Mouse (Mus musculus) CD4-positive helper T cell, adult 2 months (primary cell): ENCODE results near the gene Epha6.
"Not testable (repeated sequence)": the region's sequence is repeated elsewhere in the genome, so short reads cannot be mapped to it uniquely, and the experiment has no call there.

ENCODE experiments used
- DNase-seq: peaks from one replicate; pipeline ENCODE4 v3.0.0-alpha.2; 2012; ENCODE audit warnings: low read depth, missing footprints, low spot score

Gene Epha6

DNA sequence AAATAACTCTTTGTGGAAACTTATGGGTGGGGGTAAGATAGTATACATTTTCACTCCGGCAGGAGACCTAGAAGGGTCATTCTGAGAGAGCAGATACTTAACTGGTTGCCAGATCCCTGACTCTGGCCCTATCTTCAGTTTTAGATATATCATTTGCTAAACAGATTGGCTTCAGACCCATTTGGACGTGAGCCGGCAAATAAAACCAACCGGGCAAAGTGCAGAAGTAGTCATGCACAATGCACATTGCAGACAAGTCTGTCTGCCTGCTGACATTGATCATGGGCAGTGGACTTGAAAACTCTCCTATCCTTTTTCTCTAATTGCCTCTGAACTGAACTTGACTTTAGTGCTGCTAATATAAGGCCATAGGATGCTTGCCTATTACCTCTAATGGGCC lies 681.6 kb downstream of the Epha6 start:
- no peak for DNase-seq

DNA sequence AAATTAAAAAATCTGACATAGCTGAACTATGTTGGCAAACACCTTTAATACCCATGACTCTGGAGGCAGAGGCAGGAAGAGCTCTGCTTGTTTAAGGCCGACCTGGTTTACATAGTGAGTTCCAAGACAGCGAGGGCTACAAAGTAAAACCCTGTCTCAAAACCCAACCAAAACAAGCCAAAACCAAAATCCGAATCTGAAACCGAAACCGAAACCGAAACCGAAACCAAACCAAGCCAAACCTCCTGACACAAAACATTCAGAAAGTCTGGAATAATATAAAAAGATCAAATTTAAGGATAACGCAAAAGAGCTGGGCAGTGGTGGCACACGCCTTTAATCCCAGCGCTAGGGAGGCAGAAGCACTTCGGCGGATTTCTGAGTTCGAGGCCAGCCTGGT lies 725.3 kb downstream of the Epha6 start:
- no peak for DNase-seq

DNA sequence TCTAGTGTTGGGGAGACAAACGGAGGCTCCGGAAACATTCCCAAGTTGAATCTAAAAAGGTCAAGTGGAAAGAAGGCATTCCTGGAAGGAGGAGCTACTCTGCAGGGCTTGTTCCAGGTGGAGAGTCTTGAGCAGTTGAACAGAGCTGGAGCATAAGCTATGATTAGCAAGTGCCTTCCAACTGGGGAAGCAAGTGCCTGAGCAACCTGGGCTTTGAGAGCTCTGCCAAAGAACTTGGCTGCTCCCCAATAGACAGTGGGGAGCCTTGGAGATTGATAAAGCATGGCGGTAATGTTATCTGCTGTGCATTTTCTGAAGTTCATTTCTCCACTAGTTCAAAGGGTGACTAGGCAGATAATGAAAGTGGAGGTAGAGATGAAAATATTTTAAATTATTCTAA lies 733.5 kb downstream of the Epha6 start:
- DNase-seq, result no peak

DNA sequence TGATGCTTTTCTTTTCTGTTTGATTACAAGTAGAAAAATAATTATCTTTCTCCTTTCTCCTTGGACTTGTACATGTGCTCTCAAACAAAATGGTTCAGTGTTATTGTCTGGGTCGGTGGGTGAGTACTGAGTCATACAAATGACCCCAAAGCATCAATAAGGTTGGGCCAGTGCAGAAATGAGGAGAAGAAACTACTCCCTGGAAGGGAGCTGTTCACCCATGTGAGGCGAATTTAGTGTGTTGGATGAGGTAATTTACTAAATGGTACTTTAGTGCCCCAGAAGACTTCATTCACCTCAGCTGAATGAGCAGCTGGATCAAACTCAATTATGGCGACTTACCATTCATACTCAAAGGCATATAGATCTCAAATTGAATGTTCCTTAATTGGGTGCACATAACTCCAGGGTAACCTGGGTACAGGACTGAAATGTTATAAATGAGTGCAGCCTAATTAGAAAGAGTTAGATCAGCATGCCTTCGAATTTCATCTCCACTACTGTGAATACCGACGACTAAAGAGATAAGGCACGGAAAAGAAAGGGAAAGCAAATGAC lies 751.1 kb downstream of the Epha6 start:
- no peak for DNase-seq

DNA sequence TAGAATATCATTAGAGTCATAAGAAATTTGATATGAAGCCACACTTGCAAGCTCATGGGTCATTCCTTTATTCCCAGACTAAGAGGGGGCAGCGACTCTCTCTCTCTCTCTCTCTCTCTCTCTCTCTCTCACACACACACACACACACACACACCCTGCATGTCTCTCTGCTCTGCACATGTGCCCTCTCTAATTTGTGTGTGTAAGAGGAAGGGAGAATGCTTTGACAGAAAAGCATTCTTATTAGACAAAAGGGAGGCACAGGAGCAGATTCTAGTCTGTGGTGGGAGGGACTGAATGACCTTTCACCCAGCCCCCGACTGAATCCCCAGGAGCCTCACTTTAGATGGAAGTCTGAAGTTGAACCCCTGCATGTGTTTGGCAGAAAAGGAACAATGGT lies 752.6 kb downstream of the Epha6 start:
- no peak for DNase-seq

DNA sequence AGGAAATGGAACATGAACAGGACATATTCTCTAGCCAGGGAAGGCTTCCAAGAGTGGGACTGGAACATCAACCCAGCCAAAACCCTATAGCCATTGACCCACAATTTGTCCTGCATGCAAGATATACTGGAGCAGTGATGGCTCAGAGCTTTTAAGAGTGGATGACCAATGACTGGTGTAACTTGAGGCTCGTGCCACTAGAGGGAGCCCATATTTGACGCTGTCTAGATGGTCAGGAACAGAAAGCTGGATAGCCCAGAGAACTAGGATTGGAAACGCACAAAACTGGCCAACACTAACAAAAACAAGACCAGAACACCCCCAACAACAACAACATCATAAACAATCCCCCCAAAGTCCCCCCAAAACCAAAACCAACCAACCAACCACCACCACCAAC lies 758.8 kb downstream of the Epha6 start:
- DNase-seq, result no peak

DNA sequence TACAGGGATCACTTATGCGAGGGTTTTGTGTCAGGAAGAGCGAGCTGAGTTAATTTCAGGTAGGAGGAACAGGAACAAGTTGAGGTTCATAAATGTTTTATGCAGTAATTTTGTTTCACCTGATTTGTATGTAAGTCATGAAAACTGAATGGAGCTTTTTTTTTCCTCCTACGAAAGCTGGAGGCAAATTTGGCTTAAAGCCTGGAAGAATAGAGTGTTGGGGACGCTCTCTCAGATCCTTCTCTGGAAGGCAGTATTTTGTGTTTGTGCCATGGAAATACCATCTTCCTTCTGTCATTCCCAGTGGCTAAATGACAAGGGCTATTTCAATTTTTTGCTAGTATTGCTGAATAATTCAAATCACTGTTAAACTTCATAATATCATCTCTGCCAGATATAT lies 768.6 kb downstream of the Epha6 start:
- no peak for DNase-seq

DNA sequence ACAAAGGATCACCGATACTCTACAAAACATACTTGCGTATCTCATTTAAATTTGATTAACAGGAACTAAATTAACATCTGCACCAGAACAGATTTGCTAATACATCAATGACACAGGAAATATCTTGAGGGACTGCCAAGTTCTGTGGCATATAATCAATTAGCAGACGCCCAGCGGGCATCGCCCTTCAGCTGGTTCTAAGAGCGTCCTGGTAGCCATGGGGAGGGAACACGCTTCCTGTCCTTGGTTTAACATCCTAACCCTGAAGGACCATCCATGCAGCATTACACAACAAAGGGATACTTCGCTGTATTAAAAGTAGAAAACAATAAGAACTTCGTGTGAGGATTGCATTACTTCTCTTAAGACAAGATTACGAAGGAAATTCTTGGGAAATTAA lies 769.0 kb downstream of the Epha6 start:
- no peak for DNase-seq

DNA sequence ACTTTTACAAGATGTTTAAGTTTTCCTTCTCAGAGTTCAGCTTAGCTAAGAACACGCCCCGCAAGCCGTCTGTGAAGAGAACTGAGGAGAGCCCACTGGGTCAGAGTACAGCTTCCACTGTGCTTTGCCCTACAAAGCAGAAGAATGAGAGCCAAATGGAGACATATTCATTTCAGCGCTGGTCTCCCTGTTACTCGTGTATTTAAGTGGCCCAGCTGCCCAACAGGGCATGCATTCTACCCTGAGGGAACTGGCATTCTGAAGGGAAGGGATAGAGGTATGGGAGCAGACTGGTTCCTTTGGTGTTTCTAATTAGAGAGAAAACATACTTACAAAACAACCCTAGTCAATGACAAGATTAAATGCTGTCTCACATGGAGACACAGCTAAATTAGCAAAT lies 772.9 kb downstream of the Epha6 start:
- no peak for DNase-seq

DNA sequence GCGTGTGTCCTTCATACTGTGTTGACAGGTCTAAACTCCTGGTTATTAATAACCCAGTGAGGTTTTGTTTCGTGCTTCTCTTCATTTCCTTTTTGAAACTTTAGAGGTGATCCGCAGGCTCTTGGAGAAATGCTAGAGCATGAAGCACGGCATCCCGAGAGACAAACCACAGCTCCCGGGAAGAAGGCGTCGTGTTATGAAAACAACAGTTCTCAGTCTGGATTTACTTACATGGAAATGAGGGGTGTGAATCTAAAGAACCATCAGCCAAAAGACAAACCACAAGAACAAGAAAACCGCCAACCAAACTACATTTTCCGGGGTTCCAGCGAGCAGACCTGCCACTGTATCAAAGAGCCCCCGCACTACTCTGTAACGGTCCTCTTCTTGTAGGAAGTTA lies 775.7 kb downstream of the Epha6 start:
- no peak for DNase-seq

DNA sequence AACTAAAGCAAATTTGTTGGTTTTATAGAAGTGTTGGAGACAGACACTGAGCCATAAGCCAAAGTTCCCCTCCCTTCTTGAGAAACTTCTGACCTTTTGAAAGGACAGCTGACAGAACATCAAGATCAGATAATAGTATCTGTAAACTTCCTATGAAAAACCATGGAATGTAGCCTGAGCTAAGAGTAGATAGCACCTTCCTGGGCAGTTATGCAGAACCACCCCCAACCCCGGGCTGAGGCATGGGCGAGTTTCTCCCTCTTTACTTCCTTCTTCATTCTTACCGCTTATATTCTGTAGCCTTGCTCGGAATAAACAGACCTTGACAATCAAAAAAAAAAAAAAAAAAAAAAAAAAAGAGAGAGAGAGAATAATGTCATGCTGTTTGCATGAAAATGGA lies 805.5 kb downstream of the Epha6 start:
- DNase-seq, result not testable (repeated sequence)

DNA sequence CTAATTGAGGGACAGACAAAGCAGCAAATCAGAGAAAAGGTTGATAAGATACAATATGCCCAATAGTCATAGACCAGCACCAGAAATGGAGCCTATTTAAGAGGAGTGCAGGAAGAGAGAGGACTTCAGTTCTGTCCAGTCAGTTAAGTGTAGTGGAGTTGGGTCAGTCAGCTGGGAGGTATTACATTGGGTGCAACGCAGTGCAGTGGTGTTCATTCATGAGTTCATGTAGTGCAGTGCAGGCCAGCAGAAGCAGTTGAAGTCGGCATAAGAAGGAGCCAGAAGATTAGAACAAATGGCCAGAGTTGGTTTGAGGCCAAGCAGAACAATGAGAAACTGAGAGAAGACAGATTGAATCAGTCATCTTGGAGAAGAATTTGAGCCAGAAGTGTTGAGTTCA lies 833.0 kb downstream of the Epha6 start:
- no peak for DNase-seq

DNA sequence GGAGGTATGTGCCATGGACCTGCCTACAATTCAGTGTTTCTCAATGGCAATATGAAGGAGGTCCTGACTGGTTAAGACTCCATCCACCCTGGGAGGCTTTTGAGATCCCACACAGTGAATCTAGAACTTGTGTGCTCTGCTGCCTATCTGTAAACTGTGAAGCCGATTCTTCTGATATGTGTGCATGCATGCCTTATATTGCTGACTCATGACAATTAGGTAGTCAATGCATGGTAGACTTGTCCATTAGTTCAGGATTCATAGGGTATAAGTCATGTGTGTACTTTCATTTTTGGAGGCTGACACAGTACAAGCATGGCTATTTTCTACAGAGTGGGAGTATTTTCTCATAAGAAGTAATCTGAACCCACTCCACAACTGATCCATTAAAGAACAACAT lies 834.9 kb downstream of the Epha6 start:
- DNase-seq, result no peak

DNA sequence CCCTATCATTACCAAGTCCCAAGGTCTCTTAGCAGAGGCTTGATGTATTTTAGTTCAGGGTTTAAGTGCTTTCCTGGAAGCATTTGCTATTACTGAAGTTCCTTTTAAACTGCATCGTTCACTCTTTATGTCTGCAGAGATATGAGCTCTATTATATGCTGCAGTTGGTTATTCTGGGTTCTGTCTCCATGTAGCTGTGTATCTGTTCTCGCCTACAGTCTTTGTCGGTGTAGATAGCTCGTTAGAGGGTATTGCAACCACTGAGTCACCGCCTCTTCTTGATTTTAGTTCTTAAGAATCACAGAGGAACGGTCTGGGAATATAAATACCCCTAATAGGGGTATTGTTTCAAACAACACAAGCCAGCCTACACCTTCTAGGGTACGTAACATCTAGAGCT lies 835.4 kb downstream of the Epha6 start:
- no peak for DNase-seq

DNA sequence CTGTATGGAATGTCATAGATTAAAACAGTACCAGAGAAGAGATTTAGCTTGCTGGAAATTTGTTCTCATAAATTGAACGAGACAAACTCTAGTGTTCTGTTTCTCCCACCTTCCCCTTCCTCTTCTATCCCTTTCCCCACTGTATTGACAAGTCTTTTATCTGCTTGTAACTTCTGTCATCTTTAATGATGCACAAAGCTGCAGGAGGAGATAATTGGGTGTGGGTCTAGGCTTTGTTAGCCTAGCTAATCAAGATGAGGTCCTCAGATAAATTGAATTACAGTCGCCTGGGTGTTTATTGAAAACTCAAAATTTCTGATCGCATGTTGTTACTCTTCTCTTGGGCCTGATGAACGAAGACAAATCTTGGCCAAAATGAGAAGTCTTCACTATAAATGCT lies 844.5 kb downstream of the Epha6 start:
- DNase-seq, result no peak

DNA sequence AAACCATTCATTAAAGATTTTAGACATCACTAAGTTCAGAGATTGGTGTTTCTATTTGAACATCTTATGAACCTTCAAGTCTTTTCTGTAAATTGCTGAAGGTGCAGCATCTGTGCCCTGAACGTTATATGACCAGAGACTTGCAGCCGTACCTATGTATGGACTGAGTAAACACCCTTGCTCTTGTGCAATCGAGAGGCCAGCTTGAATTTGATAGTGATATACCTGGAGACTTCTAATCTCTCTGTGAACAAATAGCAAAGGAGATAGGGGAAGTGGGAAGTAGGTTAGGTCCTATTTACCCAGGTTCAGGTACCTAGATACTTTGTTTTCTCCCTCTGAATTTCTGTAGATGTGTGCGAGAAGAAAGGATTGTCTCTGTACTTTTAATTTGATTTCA lies 854.4 kb downstream of the Epha6 start:
- DNase-seq, result no peak

DNA sequence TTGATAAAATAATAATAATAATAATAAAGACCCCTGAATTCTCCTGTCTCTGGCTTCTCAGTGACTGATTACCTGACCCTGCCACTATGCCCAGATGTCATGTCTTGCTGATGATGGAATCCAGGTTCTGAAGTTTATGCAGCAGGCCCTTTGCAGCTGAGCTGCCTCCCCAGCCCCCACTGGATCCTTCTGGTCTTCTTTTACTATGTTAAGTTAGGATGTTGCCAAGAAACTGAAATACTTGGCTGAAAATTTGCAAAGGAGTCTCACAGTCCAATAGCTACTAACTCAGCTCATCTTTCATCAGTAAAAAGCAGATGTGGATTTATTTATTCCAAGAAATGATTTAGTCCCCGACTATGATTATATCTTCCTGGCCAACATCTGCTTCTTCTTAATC lies 861.7 kb downstream of the Epha6 start:
- DNase-seq, result no peak

DNA sequence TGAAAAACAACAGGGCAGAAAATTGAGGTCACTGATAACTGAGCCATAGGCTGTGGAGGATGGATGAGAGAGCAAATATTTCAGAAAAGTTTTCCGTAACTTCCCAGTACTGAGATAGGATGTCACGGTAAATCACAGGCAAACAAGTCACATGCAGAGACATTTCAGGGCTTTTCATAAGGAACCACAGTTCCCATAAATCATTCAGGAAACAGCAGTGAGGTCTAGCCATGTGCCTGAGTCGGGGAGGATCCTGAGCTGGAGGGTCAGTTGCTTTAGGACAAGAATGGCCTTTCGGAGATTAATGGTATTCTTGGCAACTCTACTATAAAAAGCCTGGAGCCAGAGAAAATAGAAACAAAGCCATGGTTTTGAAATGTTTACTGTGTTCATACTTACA lies 889.8 kb downstream of the Epha6 start:
- DNase-seq, result no peak

DNA sequence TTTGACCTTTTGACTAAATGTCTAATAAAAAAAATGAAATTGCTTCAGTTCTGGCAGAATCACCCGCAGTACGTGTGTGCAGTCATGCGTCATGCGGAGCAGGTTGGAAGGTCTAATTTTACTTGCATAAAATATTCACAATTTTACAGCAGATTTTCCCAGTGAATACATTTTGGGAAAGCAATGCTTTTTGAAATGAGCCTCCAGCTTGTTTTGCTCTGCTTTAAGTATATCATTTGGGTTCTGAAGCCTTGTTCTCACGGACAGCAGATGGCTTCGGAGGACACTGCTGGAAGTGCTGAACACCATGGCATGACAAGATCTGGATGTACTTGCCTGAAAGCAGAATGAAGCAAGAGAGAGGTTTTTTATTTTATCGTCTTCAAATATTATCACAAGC lies 912.1 kb downstream of the Epha6 start:
- no peak for DNase-seq

DNA sequence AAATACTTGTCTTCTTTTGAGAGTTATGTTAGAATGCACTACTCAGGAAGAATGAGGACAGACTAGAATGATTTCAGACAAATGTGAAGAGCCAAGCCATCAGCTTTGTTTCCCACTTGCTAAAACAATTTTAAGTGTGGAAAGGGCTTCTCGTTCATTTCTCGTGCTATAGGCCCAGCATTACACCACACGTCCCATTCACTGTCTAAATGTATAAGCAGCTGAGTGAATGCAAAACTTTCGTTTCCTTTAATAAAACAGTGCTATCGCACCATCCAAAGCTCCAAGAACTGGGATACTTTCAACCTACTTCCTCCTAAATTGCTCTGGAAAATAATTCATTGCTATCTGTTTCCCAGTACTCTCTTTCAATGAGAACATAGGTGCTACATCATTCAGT lies 916.2 kb downstream of the Epha6 start:
- no peak for DNase-seq

DNA sequence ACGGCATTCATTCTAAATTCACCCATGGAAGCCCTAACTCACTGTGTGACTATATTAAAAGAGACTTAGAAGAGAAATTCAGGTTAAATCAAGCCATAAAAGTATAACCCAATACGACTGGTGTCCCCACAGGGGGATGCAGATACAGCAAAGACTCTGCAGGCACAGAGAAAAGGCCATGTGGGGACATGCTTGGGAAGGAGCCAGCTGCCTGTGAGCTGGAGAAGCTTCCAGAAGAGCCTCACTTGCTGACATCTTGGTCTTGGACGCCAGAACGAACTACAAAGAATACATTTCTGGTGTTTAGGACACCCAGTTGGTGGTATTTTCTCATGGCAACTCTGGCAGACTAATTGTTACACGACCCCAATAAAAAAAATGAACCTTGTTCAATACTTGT lies 920.2 kb downstream of the Epha6 start:
- DNase-seq, result no peak

DNA sequence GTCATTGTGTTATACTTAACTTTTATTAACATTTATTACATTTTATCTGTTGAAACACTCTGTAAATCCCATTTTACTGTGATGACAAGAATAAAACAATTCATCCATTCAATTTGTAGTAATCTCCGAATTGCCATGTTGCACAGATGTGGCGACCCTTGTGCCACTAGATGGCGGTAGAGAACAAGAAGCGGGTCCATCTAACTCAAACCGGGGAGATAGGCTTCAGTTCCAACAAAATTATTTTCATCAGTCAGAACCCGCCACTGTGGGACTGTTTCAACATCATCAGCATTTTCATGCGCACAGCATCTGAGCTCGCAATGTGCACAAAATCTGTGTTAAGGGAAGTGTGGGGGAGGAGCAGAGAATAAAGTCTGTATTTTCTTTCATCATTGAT lies 921.9 kb downstream of the Epha6 start:
- DNase-seq, result peak; percentile 40

DNA sequence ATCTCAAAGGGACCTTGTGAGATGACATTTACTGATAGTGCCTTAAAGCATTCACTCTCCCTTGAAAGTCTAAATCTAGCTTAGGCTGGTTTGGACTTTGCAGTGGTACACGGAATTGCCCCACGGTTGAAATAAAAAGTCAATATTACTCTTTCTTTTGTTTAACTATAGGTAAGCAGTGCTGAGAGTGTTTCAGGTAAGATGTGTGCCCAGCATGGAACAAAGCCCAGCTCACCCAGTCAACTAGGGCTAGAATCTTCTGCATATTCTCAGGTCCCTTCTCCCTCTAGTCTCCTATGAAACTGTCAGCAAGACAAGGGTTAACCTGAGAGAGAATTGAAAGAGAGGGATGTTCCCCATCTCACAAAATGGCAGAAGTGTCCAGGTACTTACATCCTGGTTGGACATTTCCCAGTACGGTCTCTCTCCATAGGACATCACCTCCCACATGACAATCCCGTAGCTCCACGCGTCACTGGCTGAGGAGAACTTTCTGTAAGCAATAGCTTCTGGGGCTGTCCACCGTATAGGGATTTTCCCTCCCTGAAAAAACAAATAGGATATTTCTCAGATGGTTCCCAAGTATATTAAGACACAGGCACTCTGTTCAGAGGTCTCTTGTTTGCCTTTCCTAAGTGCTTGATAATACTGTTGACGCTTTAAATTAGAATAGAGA lies 923.0 kb downstream of the Epha6 start:
- DNase-seq, result no peak

DNA sequence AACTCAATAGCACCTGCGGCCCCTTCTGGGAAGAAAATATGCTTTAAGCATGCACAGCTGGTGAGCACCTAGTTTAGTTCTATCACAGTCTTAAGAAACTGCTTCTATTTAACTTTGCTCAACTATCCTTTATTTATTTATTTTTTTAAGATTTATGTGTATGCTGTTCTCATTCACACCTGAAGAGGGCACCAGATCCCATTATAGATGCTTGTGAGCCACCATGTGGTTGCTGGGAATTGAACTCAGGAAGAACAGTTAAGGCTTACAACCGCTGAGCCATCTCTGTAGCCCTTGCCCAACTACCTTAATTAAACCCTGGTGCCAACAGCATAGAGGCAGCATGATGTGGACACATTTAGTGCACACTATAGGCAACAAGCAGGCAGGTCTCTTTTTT lies 938.4 kb downstream of the Epha6 start:
- no peak for DNase-seq
